Mouse (Mus musculus) adrenal gland (tissue): ENCODE measurements at regions not wholly inside any gene's neighbourhood (a gene's known extent, or its start where the extent isn't known, plus 50 kb on each side); places are given as distances from the start of the nearest gene placed in this dataset.

Experiments
- intact Hi-C: fragments of 180-260 bp; cut with DNase I; formaldehyde crosslinking; loops from one replicate; pipeline ENCODE4 v1.15.1; 2025

DNA sequence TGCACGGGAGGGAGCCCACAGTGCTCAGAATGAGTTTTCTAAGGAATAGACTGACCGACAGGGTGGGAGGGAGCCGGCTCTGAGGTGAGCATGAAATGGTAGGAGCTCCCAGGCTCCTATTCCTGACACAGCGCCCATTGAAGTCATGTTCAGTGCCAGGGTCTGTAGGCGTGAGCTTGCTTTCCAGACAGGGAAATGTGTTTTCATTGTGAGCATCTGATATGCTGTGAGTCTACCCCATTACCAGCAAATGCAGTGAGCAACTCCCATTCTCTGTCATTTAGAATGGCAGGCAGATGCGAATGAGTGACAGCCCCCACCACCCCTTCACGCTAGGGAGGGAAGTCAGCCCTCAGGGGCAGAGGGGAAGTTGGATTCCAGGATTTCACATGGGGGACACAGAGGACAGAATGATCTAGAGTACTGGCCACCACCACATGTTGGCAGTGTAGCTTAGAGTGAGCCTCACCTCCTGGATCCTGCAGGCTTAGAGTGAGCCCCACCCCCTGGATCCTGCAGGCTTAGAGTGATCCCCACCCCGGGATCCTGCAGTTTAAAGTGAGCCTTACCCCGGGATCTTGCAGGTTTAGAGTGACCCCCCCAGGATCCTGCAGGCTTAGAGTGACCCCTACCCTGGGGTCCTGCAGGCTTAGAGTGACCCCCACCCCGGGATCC lies 283.2 kb upstream of the Eef2kmt start:
- intact Hi-C loops: loop anchor here (5.0 kb wide), 1 partner anchor 67 kb away; no protein-coding TSS in a partner anchor

DNA sequence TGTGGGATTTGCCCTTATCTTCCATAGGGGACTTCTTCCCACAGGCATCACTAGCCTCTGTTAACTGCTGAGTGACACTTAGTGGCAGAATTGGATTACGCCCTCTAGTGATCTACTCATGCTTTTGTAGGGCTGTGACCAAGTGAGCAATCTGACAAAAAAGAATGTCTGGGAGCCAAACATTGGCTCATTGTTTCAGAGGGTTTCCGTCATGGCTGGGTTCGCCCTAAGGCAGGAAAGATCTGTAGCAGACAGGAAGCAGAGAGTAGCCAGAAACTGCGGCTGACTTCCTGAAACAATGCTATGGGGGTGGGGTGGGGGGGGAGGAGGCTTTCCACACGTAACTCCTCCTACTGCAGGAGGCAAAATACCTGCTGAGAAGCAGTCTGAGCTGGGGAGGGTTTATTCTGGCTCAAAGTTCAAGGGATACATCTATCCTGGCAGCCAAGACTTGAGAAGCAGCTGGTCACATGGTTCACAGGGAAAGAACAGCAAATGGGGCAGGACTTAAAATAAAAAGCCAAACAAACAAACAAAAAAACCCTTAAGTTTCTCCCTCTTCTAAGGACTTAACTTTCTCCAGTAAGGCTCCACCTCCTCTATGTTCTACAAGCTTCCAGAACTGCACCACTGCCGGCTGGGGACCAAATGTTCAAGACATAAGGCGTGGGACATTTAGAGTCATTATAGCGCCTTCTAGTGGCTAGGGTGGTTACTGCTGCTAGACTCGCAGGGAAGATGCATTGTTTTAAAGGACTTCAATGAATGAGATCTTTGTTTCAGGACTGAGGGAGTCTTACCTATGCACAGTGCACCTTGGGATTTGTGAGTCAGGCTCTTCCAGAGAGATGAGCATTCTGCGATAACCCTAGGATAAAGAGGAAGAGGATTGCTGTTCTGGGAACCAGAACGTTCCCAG lies 281.8 kb upstream of the Eef2kmt start:
- intact Hi-C loops: loop anchor here (5.0 kb wide), 1 partner anchor 65 kb away; no protein-coding TSS in a partner anchor

DNA sequence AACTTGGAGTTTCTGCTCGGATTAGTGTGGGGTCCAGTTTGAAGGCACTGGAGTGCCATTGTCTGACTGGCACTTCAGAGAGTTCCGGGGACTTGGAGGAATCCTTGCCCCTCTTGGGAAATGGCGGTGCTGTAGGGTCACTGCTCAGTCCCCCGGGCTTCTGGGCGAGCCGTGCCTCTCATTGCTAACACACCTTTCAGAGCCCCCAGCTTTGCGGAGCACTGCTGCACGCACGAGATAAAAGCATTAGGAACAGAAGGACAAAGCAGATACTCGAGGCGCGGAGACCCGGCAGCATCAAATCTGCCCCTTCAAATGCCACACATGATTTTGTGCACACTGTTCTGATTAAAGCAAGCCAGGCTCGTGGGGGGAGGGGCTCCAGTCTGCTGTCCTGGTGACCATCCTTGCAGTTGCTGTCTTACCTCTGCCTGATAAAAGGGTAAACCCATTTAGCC lies 280.8 kb upstream of the Eef2kmt start:
- intact Hi-C loops: loop anchor here (5.0 kb wide), 1 partner anchor 64 kb away; no protein-coding TSS in a partner anchor

DNA sequence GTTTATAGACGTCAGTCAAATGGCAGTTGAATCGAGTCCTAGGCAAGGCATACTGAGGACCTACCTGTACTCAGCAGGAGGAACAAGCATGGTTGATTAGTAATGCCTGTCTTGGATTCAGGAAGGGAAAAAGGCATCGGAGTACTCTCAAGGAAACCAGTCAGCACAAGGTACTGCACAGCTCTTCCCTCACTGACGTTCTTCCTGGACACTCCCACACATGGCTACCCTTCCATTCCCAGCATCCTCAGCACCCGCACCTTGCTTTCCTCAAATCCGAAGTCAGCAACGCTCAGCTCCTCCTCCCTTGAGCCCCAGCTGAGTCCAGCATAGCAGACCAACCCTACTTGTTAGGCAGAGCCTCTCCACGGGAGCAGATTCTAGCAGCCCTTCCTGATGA lies 279.6 kb upstream of the Eef2kmt start:
- intact Hi-C loops: loop anchor here (5.0 kb wide), 1 partner anchor 63 kb away; no protein-coding TSS in a partner anchor

DNA sequence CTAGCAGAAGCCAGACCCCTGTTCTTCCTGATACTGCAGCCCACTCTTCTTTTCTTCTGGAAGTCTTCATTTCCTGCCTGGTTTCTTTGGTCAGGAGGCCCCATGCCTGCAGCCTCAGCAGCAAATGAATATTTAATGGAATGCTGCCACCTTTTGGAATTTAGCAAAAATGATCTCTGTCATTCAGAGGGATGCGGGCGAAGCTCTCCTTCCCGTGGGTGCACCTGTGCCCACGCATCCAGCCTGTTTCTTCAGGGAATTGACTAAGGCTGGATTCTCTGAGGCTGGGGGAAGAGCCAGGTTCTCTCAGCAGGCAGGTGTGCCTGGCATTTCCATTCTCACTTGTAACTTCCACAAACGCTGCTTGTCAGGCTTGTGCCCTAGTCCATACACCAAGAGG lies 279.1 kb upstream of the Eef2kmt start:
- intact Hi-C loops: loop anchor here (5.0 kb wide), 1 partner anchor 63 kb away; no protein-coding TSS in a partner anchor

DNA sequence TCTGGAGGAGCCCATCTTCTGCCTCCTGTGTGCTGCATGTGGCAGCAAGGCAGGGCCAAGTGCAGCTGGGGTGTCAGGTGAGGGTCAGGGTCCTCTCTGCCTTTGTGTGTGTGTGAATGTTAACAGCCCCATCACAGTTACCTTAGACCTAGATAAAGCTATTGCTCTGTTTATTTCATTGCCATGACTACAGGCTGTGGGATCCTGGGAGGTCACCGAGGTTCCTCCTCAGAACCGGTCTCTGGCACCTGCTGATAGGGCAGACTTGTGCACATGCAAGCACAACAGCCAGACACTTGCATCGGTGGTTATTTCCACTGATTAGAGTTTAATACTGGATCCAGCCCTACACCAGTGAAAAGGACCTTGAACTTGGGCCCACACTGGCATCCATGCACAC lies 278.6 kb upstream of the Eef2kmt start:
- intact Hi-C loops: no loop called here

DNA sequence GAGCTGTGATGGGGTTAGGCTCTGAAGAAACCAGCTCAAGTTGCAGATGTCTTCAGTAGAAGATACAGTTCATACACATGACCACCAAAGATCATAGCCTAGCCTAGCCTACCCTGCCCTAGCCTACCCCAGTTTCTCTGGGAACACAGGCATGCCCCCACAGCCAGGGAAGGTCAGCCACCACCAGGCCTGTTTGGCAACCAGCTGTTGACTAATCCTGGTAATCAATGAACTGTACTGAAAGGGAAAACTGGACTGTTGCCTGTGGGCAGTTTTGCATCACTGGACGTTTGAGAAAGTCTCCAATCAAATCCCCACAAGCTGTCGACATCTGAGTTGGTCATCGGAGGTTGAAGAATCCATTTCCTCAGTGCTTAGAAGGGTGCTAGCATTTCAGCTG lies 276.5 kb upstream of the Eef2kmt start:
- intact Hi-C loops: no loop called here

DNA sequence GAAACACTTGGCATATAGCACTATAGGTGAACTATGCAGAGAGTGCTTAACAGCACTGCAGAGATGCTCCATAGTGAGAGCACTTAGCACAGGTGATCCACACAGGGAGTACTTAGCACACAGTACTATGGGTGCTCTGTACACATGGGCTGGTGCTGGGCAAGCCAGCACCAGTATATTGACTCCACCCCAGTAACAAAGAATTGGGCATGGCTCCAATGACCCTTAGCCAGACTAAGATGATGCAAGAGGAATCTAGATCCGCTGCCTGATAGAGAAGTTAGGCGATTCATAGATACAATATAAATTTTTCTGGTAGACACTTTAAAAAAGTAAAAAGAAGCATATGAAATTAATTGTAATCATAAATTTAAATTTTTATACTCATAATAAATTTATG lies 274.0 kb upstream of the Eef2kmt start:
- intact Hi-C loops: no loop called here

DNA sequence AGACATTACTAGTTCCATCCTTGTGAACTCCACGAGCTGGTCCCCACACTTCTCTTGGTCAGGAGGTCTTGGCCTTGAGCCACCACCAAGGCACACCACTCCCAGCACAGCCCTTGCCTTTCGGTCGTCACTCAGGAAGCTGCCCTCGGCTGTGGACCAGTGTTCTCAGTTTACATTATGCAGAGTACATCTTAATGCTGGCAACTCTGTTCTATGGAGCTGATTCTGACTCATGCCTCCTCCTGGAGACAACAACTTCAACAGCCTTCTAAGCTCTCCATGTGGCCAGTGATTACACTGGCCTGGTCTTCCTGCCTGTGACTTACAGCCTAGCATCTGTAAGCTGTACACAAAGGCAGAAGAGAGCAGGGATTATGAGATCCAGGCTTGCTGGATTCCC lies 272.2 kb upstream of the Eef2kmt start:
- intact Hi-C loops: no loop called here

DNA sequence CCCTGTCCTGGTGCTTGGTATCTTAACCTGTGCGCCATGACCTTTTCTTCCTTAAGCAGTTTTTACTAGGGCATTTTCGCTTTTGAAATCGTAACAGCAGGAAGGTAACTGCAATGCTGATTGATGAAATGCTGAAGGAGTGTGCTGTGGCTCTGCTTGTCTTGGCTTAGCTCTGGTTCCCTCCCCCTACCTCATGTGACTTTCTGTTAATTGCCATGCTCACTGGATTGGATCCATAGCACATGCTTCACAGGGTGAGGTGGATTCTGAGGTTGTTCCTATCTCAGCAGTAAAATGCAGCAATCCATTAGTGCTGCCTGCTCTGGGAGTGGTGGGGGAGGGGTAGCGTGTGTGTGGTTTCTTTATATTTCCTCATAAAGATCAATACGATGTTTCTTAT lies 268.6 kb upstream of the Eef2kmt start:
- intact Hi-C loops: no loop called here

DNA sequence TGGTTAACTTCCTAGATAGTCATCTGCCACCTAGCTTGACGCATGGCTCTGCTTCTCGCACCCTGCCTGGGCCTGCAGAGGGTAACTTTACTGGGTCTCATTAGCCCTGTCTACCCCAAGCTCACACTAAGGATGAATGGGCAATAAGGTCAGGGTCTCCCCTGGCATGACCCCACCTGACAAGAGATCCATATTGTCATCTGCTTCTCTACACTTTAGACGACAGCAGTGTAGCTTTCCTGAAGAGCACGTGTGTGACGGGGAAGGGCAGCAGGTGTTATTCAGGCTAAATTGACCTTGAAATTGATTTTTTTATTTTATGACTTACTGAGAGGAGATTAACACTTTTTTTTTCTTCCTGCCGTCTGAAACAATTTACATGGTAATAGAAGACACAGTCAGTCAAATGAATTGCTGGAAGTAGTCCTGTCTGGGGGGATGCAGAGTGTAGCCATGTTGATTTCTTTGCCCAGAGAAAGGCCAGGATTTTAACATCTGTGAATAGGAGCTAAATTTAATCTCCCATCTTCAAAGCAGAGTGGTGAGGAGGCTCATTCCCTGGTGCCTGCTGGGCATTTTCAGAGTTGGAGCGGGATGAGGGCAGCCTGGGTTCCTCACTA lies 267.7 kb upstream of the Eef2kmt start:
- intact Hi-C loops: no loop called here

DNA sequence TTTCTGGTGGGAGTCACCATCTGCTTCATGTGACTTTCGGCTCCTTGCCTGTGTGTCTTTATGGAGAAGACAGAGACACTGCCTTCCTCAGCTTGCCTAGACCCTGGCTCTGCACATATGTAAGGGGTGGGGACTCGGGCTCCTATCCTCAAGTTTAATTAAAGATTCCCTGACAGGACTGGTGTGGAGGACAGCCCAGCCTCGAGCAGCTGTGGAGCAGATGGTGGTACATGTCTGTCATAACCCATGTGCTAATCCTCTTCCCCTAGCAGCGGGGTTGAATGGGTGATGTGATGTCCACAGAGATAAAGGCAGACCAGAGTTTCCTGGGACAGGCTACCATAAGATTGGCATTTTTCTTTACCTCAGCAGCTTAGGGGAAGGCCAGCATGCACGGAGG lies 262.0 kb upstream of the Eef2kmt start:
- intact Hi-C loops: no loop called here

DNA sequence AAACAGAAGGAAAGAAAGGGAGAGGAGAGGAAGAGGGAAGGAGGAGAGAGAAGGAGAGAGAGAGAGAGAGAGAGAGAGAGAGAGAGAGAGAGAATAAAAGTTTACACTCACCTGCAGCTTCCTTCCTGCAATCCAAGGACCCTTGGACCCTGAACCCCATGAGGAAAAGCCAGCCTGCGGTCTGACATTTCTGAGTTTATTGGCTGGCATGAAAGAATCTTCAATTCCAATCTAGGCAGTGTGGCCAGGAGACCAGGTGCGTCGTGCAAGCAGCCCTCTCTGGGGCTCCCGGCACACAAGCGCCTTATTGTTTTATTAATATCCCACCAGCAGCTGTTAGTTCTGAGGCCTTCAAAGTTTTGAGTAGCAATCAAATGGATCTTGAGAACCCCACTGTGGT lies 260.1 kb upstream of the Eef2kmt start:
- intact Hi-C loops: no loop called here

DNA sequence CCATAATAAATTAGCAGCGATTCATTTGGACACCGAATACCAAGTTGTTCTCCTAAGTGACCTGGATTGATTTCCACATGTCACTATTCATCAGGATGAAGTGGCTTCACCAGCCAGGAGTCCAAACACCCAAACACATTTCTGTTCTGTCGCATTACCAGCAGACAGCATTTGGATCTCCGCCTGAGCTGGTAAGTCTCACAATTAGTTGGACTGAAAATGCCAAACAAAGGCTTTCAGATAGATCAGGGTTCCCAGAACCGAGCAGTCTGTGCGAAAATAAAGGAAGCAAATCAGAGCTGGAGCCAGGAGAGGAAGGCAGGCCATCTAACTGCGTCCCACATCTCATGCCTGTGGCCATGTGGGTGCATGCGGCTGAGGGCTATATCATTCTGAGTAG lies 251.5 kb upstream of the Eef2kmt start:
- intact Hi-C loops: no loop called here

DNA sequence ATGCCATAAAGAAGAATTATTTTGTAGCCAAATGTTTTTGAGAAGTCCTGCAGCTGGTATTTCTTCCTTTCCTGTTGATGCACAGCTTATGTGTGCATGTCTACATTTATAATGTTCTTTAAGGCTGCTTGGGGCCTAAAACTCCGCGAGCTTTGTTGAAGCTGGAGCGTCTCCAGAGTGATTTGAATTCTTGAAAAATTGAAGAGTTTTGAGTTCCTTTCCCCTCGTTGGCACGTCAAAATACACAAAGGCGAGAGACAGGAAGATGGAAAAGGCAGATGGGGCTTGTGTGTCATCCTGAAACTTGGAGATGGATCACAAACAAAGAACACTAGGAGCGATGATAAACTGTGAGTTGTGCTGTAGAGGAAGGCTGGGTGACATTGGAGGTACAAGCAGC lies 246.2 kb upstream of the Eef2kmt start:
- intact Hi-C loops: no loop called here

DNA sequence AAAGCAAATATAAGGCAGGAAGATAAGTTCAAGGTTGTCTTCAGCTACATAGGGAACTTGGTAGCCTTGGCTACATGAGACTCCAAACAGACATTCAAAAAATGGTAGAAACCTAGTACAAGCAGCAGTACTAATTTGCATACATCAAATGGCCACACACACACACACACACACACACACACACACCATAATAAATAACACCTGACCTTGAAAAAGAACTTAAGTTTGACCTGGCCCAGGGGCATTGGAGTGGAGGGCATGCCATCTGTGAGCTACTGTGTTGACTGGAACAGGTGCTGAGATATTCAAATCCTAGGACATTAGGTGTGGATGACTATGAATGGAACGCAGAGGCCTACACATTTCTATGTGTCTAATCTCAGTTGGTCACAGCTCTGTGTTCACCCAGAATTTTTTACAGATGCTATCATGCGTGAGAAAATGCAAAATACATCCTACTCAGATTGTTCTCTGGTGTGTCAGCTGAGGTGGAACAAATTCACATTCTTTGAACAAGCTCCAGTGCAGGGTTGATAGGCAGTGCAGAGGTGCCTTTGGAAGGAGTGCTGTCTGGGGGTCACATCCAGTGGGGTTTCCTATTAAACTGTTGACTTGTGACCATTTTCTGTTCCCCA lies 240.4 kb upstream of the Eef2kmt start:
- intact Hi-C loops: no loop called here

DNA sequence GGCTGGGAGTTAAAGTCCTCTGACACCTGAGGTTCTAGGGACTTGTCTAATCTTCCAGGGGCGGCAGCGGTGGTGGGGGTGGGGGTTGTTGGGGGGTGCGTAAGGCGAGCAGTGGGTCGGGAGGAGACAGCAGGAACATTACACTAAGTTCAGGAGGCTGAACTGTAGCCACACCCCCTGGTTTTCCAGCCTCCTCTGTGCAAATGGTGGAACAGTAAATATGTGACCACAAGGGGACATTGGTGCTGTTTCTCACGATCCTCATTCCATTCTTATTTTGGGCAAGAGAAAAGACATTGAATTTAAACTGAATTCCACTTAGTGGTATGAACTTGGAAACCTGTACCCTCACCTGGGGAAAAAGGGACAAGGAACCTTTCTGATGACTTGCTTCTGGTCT lies 237.6 kb upstream of the Eef2kmt start:
- intact Hi-C loops: no loop called here

DNA sequence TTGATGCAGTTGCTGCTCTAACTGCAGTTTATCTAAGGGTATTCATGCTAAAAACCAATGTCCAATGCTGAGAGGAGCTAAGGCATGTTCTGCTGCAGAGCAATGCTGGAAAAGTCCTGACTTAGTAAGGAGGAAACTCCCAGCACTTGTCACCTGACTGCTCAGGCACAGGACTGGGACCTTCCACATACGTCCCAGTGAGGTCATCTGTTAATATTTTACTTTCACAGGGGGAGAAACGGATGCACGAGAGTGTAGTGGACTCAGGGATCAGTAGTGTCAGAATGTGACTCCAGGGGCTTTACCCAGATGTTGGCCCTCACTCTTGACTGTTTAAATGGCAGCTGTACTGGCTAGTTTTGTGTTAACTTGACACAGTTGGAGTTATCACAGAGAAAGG lies 231.5 kb upstream of the Eef2kmt start:
- intact Hi-C loops: no loop called here

DNA sequence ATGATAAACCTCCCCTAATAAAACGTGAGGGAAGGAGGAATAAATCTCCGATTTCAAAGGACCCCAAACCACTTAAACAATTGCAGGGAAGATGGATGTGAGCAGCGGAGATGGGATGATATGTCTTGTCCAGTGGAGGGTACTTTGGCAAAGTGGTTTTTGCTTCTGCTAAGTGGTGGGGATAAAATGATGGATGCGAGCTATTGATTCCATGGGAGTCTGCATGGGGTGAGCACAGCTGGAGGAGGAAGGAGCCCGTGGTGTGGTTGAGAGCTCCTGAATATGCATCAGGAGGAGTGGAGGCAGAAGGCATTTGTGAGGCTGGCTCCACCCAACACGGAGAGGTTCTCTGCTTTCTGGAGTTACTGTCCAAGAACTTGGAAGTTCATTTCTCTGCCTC lies 227.6 kb upstream of the Eef2kmt start:
- intact Hi-C loops: no loop called here

DNA sequence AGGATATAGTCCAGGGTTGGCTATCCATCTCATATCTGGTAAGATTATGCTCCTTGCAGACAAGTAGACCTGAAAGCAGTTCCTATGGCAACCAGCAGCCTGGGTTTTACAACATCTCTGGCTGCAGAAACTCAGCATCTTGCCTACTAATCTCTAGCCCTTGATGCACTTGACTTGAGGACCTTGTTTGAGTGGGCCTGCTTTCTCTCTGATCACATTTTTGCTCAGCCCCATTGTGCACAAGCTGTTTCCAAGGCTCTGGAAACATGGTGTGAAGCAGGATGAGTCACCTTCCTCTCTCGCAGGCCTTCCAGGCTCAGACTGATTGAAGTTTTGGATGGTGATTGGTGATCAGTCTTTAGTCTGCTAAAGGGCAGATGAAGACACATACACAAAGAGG lies 224.4 kb upstream of the Eef2kmt start:
- intact Hi-C loops: no loop called here

DNA sequence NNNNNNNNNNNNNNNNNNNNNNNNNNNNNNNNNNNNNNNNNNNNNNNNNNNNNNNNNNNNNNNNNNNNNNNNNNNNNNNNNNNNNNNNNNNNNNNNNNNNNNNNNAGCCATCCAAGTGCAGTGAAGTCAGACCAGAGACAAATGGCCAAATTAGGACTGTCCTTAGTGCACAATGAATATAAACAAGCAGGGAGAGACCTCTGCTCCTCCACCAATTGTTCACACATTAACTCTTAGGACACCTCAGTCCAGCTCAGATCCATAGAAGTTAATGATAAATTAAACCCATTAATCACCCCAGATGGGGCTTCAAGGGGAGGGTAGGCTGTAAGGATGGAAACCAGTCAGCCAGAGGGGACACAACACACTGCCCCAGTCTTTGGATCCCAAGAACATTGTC lies 223.2 kb upstream of the Eef2kmt start:
- intact Hi-C loops: loop anchor here (10.0 kb wide), 1 partner anchor 1006 kb away; no protein-coding TSS in a partner anchor
